Mouse (Mus musculus): ENCODE measurements around the gene Bcl2l1.

GRCm38 (mm10) chr2:152756474-152757393 lies 74.8 kb downstream of the Bcl2l1 start:
- no peak for TF ChIP-seq POLR2A (IDR thresholded peaks at IDR 0.05; ENCODE audit: insufficient read depth, low read depth, low read length)
- TF ChIP-seq CTCF (IDR thresholded peaks at IDR 0.05) = no peak
